In the genomic region with DNA sequence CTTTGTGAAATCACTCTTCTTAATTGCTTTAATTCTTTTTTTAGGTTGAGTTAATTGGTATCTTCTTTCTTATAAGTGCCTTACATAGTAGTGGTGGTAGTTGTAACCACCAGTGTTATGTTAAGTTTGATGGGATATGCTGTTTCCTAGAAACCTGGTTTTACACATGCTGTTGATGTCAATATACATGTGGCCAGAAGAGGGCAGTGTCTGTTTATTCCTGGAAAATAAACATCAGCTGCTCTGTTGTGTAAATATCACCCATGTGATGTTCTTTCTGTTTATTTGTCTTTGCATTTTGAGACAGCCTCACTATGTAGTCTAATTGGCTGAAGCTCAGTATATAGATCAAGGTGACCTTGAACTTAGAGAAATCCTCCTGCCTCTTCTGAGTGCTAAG, we compare ENCODE assay signal across 8 mouse cellular contexts. TPM values are rescaled to one million over a fixed set of nuclear protein-coding genes. Genes with fewer than 3 reads are reported as not detected.
DNase-seq lines count a peak whose midpoint lies in the region; ATAC-seq and TF ChIP-seq lines count a peak whose summit lies in the region.

No protein-coding gene starts in this region.

- no peaks in the 10 kb centered on the region for H3K9me3 ChIP-seq in neural tube, embryonic 13.5 days
- H3K9me3 ChIP-seq in neural tube, embryonic 15.5 days (replicated peaks) = no peaks in the 10 kb centered on the region
- H3K9me3 ChIP-seq in embryonic facial prominence, embryonic 14.5 days (ENCODE audit: control insufficient read depth, low read length) = no peaks in the 10 kb centered on the region

- DNase-seq in gastrocnemius, adult 18-20 months (ENCODE audit: low spot score) = peak; percentile 24
- DNase-seq in gastrocnemius, postnatal 4 days (ENCODE audit: low spot score in 2 of 2) = no peak
- DNase-seq in embryonic facial prominence, embryonic 14.5 days (ENCODE audit: low spot score) = peak; percentile 38
- DNase-seq in gastrocnemius, postnatal 25 days = no peak
- no peak for DNase-seq in thymus, adult 2 months

- no peak overlapping the region for H3K4me2 ChIP-seq in neural tube, embryonic 13.5 days
- no peak overlapping the region for H3K4me2 ChIP-seq in neural tube, embryonic 15.5 days
- no peak overlapping the region for H3K4me2 ChIP-seq in embryonic facial prominence, embryonic 14.5 days (ENCODE audit: low read depth, low read length)

- no peaks in the 10 kb centered on the region for H3K27me3 ChIP-seq in neural tube, embryonic 13.5 days
- H3K27me3 ChIP-seq in neural tube, embryonic 15.5 days (replicated peaks) = no peaks in the 10 kb centered on the region
- H3K27me3 ChIP-seq in embryonic facial prominence, embryonic 14.5 days (replicated peaks; ENCODE audit: control insufficient read depth, insufficient read depth, low read length) = no peaks in the 10 kb centered on the region
- no peaks in the 10 kb centered on the region for H3K27me3 ChIP-seq in thymus, adult 2 months (ENCODE audit: control insufficient read depth, insufficient read depth, low read length)

- peak; percentile 53; the same call in 1 of the 2 replicates for ATAC-seq in neural tube, embryonic 13.5 days (ENCODE audit: low read depth)
- no peak; the same call in 1 of the 2 replicates for ATAC-seq in neural tube, embryonic 15.5 days (ENCODE audit: low FRiP score)
- no peak for ATAC-seq in embryonic facial prominence, embryonic 14.5 days (ENCODE audit: low read depth)
- ATAC-seq in megakaryocyte-erythroid progenitor cell, adult 5-6 weeks (replicated peaks; ENCODE audit: low FRiP score, low TSS enrichment, poor library complexity, severe bottlenecking) = peak; percentile 61; the same call in 1 of the 2 replicates

- no peak for TF ChIP-seq CTCF in thymus, adult 2 months (IDR thresholded peaks at IDR 0.05; ENCODE audit: borderline replicate concordance, control insufficient read depth, extremely low read depth, insufficient read depth, low read length, poor library complexity)

- H3K36me3 ChIP-seq in neural tube, embryonic 13.5 days = peaks cover 23% of the 10 kb centered on the region
- peaks cover 17% of the 10 kb centered on the region for H3K36me3 ChIP-seq in neural tube, embryonic 15.5 days
- peaks cover 29% of the 10 kb centered on the region for H3K36me3 ChIP-seq in embryonic facial prominence, embryonic 14.5 days (ENCODE audit: control insufficient read depth, insufficient read depth, low read length)
- H3K36me3 ChIP-seq in thymus, adult 2 months (ENCODE audit: control insufficient read depth, insufficient read depth, low read length) = no peaks in the 10 kb centered on the region; the same call in 1 of the 2 replicates

- no peak for TF ChIP-seq POLR2A in thymus, adult 2 months (IDR thresholded peaks at IDR 0.05; ENCODE audit: control insufficient read depth, extremely low read depth, insufficient read depth, low read length, poor library complexity)

- H3K4me3 ChIP-seq in neural tube, embryonic 13.5 days = no peak overlapping the region
- no peak overlapping the region for H3K4me3 ChIP-seq in neural tube, embryonic 15.5 days (replicated peaks)
- no peak overlapping the region for H3K4me3 ChIP-seq in embryonic facial prominence, embryonic 14.5 days (ENCODE audit: low read depth, low read length)
- H3K4me3 ChIP-seq in thymus, adult 2 months (ENCODE audit: control insufficient read depth, insufficient read depth, low read length) = no peak overlapping the region

- no peak overlapping the region for H3K27ac ChIP-seq in neural tube, embryonic 13.5 days (replicated peaks)
- no peak overlapping the region for H3K27ac ChIP-seq in neural tube, embryonic 15.5 days (replicated peaks)
- H3K27ac ChIP-seq in embryonic facial prominence, embryonic 14.5 days (replicated peaks; ENCODE audit: low read depth, low read length) = no peak overlapping the region
- H3K27ac ChIP-seq in thymus, adult 2 months (ENCODE audit: control insufficient read depth, insufficient read depth, low read length) = no peak overlapping the region

- H3K4me1 ChIP-seq in neural tube, embryonic 13.5 days (replicated peaks) = no peaks in the 10 kb centered on the region
- H3K4me1 ChIP-seq in neural tube, embryonic 15.5 days = no peaks in the 10 kb centered on the region
- H3K4me1 ChIP-seq in embryonic facial prominence, embryonic 14.5 days (ENCODE audit: control insufficient read depth, insufficient read depth, low read length) = no peaks in the 10 kb centered on the region
- no peaks in the 10 kb centered on the region for H3K4me1 ChIP-seq in thymus, adult 2 months (replicated peaks; ENCODE audit: control insufficient read depth, insufficient read depth, low read length)

- no peak overlapping the region for H3K9ac ChIP-seq in neural tube, embryonic 13.5 days
- no peak overlapping the region for H3K9ac ChIP-seq in neural tube, embryonic 15.5 days (replicated peaks)
- no peak overlapping the region for H3K9ac ChIP-seq in embryonic facial prominence, embryonic 14.5 days (ENCODE audit: low read depth, low read length)

RNA-seq across cellular contexts. Expression of gene Atrn, which starts 55.6 kb away (rescaled TPM):
- 10 to 100 TPM; 12.0 to 12.7 TPM for total RNA-seq in gastrocnemius, adult 18-20 months (2021)
- total RNA-seq in gastrocnemius, postnatal 4 days (2021) = 10 to 100 TPM; 24.3 to 25.5 TPM
- 11.7 and 12.3 TPM in 2 replicates for polyA plus RNA-seq in neural tube, embryonic 13.5 days (2015; fragmentation: Nextera tagmentation; extraction: Ambion mirVana)
- polyA plus RNA-seq in neural tube, embryonic 15.5 days (2015; fragmentation: Nextera tagmentation; extraction: Ambion mirVana) = 12.5 and 13.7 TPM in 2 replicates
- 9.4 and 11.4 TPM in 2 replicates for polyA plus RNA-seq in embryonic facial prominence, embryonic 14.5 days (2014; fragmentation: Nextera tagmentation; extraction: Ambion mirVana)
- total RNA-seq in megakaryocyte-erythroid progenitor cell, adult 5-6 weeks (2014; fragmentation: Nextera tagmentation) = 11.3 and 17.0 TPM in 2 replicates
- total RNA-seq in megakaryocyte-erythroid progenitor cell, adult 5-6 weeks (2017) = 7.8 and 10.5 TPM in 2 replicates
- 10 to 100 TPM; 12.8 to 13.1 TPM for total RNA-seq in gastrocnemius, postnatal 25 days (2021)
- polyA plus RNA-seq in thymus, adult 2 months (2012; rRNA removed) = 14.0 and 14.2 TPM in 2 replicates

RNA-seq across cellular contexts. Expression of gene 4930402H24Rik, which starts 55.6 kb away (rescaled TPM):
- total RNA-seq in gastrocnemius, adult 18-20 months (2021) = 1 to 10 TPM; 2.2 to 5.1 TPM
- total RNA-seq in gastrocnemius, postnatal 4 days (2021) = 10 to 100 TPM; 23.7 to 27.3 TPM
- polyA plus RNA-seq in neural tube, embryonic 13.5 days (2015; fragmentation: Nextera tagmentation; extraction: Ambion mirVana) = 96.5 and 102 TPM in 2 replicates
- 75.5 and 85.3 TPM in 2 replicates for polyA plus RNA-seq in neural tube, embryonic 15.5 days (2015; fragmentation: Nextera tagmentation; extraction: Ambion mirVana)
- polyA plus RNA-seq in embryonic facial prominence, embryonic 14.5 days (2014; fragmentation: Nextera tagmentation; extraction: Ambion mirVana) = 33.0 and 33.3 TPM in 2 replicates
- total RNA-seq in megakaryocyte-erythroid progenitor cell, adult 5-6 weeks (2014; fragmentation: Nextera tagmentation) = 22.4 and 37.8 TPM in 2 replicates
- total RNA-seq in megakaryocyte-erythroid progenitor cell, adult 5-6 weeks (2017) = 7.5 and 12.6 TPM in 2 replicates
- 1 to 10 TPM; 5.1 to 7.6 TPM for total RNA-seq in gastrocnemius, postnatal 25 days (2021)
- polyA plus RNA-seq in thymus, adult 2 months (2012; rRNA removed) = 27.6 and 35.2 TPM in 2 replicates

Comparison
In these comparisons a context has a peak if more than half of its experiments do, and no peak if none do; other contexts are left out.
1. DNase-seq: peak in gastrocnemius, adult 18-20 months (single experiment) and embryonic facial prominence, embryonic 14.5 days (single experiment); none in gastrocnemius, postnatal 4 days (0 of 2), gastrocnemius, postnatal 25 days (single experiment) and thymus, adult 2 months (single experiment).
2. ATAC-seq: peak in neural tube, embryonic 13.5 days (single experiment) and megakaryocyte-erythroid progenitor cell, adult 5-6 weeks (single experiment); none in neural tube, embryonic 15.5 days (single experiment) and embryonic facial prominence, embryonic 14.5 days (single experiment).